Mouse (Mus musculus) embryo, embryonic 10.5 days (tissue): ENCODE measurements around the gene Fancf.

ENCODE experiments used
- DNase-seq: peaks from one replicate; pipeline ENCODE4 v3.0.0-alpha.2; 2015; ENCODE audit warnings: low spot score

Gene Fancf

GRCm38 (mm10) chr7:51862097-51862492, at the start of gene Fancf:
Gene Fancf, minus strand, starts transcription at chr7:51862267.
- peak; percentile 97 for DNase-seq

GRCm38 (mm10) chr7:51899066-51899465, 37.0 kb upstream of the Fancf start:
- no peak for DNase-seq

GRCm38 (mm10) chr7:51894939-51895338, 32.9 kb upstream of the Fancf start:
- no peak for DNase-seq

GRCm38 (mm10) chr7:51894133-51894801, 32.2 kb upstream of the Fancf start:
- DNase-seq, result peak; percentile 42

- DNase-seq, result no peak
Observed at GRCm38 (mm10) chr7:51893008-51893407, 30.9 kb upstream of the Fancf start.

GRCm38 (mm10) chr7:51892224-51892965, 30.3 kb upstream of the Fancf start:
- no peak for DNase-seq

- no peak for DNase-seq
Observed at GRCm38 (mm10) chr7:51889601-51890000, 27.5 kb upstream of the Fancf start.

- DNase-seq, result no peak
Observed at GRCm38 (mm10) chr7:51887678-51888567, 25.9 kb upstream of the Fancf start.

- no peak for DNase-seq
Observed at GRCm38 (mm10) chr7:51885345-51885744, 23.3 kb upstream of the Fancf start.

- no peak for DNase-seq
Observed at GRCm38 (mm10) chr7:51880121-51880520, 18.1 kb upstream of the Fancf start.

- DNase-seq, result peak; percentile 80
Observed at GRCm38 (mm10) chr7:51879136-51879723, 17.2 kb upstream of the Fancf start.

GRCm38 (mm10) chr7:51878730-51879129, 16.7 kb upstream of the Fancf start:
- peak; percentile 40 for DNase-seq

- DNase-seq, result no peak
Observed at GRCm38 (mm10) chr7:51876316-51876715, 14.2 kb upstream of the Fancf start.

GRCm38 (mm10) chr7:51872597-51872996, 10.5 kb upstream of the Fancf start:
- DNase-seq, result no peak

GRCm38 (mm10) chr7:51872041-51872440, 10.0 kb upstream of the Fancf start:
- DNase-seq, result no peak

- DNase-seq, result no peak
Observed at GRCm38 (mm10) chr7:51867983-51868382, 5.9 kb upstream of the Fancf start.

GRCm38 (mm10) chr7:51865336-51865735, 3.3 kb upstream of the Fancf start:
- DNase-seq, result no peak

GRCm38 (mm10) chr7:51862842-51863241, 775 bp upstream of the Fancf start:
- DNase-seq, result peak; percentile 37

GRCm38 (mm10) chr7:51861250-51862096, 594 bp downstream of the Fancf start, which contains the start of gene Gas2:
Gene Gas2, plus strand, starts transcription at chr7:51862015.
- peak; percentile 82 for DNase-seq

GRCm38 (mm10) chr7:51851890-51852507, 10.1 kb downstream of the Fancf start:
- no peak for DNase-seq

GRCm38 (mm10) chr7:51850877-51851276, 11.2 kb downstream of the Fancf start:
- no peak for DNase-seq
